Mouse (Mus musculus): ENCODE data around the gene Gm10972. TPM values are rescaled to one million over a fixed set of nuclear protein-coding genes. Genes with fewer than 3 reads are reported as not detected.
"Not testable (repeated sequence)": the region's sequence is repeated elsewhere in the genome, so short reads cannot be mapped to it uniquely, and the experiment has no call there.

Gm10972 gene
- polyA plus RNA-seq, 1 experiment from 2014 or later: not detected

GRCm38 (mm10) chr3:94622550-94622949 lies 20.4 kb upstream of the Gm10972 start:
- Histone ChIP-seq H3K9ac (no peak overlapping the region), H3K9me3 (no peaks in the 10 kb centered on the region), H3K36me3 (replicated peaks) (no peaks in the 10 kb centered on the region; the same call in 1 of the 2 replicates), H3K4me1 (no peaks in the 10 kb centered on the region), H3K27ac (no peak overlapping the region), H3K4me3 (replicated peaks) (no peak overlapping the region), H3K27me3 (no peaks in the 10 kb centered on the region), H3K4me2 (no peak overlapping the region)
- 92% methylated on average over 10 of the region's 10 CpGs for WGBS
- ATAC-seq (ENCODE audit: low FRiP score): no peak

- 94% methylated on average over 4 of the region's 4 CpGs for WGBS
- H3K9ac ChIP-seq: no peak overlapping the region
- H3K36me3 ChIP-seq (replicated peaks): no peaks in the 10 kb centered on the region; the same call in 1 of the 2 replicates
- no peaks in the 10 kb centered on the region for H3K27me3 ChIP-seq
- H3K4me1 ChIP-seq: no peaks in the 10 kb centered on the region
- no peak overlapping the region for H3K4me2 ChIP-seq
- no peak overlapping the region for H3K27ac ChIP-seq
- H3K9me3 ChIP-seq: no peaks in the 10 kb centered on the region
- ATAC-seq (ENCODE audit: low FRiP score): no peak
- H3K4me3 ChIP-seq (replicated peaks): no peak overlapping the region
These were observed 18.6 kb upstream of the Gm10972 start for GRCm38 (mm10) chr3:94624281-94624680.

GRCm38 (mm10) chr3:94628712-94629111 lies 14.2 kb upstream of the Gm10972 start:
- Histone ChIP-seq H3K9me3 (no peaks in the 10 kb centered on the region), H3K36me3 (replicated peaks) (no peaks in the 10 kb centered on the region), H3K27me3 (no peaks in the 10 kb centered on the region), H3K4me1 (no peaks in the 10 kb centered on the region), H3K27ac (no peak overlapping the region), H3K4me3 (replicated peaks) (no peak overlapping the region), H3K9ac (no peak overlapping the region), H3K4me2 (no peak overlapping the region)
- WGBS: 91% methylated on average over 5 of the region's 5 CpGs
- ATAC-seq (ENCODE audit: low FRiP score): no peak

GRCm38 (mm10) chr3:94629876-94630275 lies 13.0 kb upstream of the Gm10972 start:
- ATAC-seq (ENCODE audit: low FRiP score): no peak
- Histone ChIP-seq H3K4me3 (replicated peaks) (no peak overlapping the region), H3K9me3 (no peaks in the 10 kb centered on the region), H3K9ac (no peak overlapping the region), H3K27ac (no peak overlapping the region), H3K27me3 (no peaks in the 10 kb centered on the region), H3K36me3 (replicated peaks) (no peaks in the 10 kb centered on the region), H3K4me2 (no peak overlapping the region), H3K4me1 (no peaks in the 10 kb centered on the region)
- WGBS: 87% methylated on average over 3 of the region's 3 CpGs

- WGBS: 34% methylated on average over 6 of the region's 6 CpGs
- Histone ChIP-seq H3K27me3 (no peaks in the 10 kb centered on the region), H3K4me1 (peaks cover 12% of the 10 kb centered on the region), H3K27ac (no peak overlapping the region), H3K4me2 (no peak overlapping the region), H3K9me3 (no peaks in the 10 kb centered on the region), H3K4me3 (replicated peaks) (no peak overlapping the region), H3K9ac (no peak overlapping the region), H3K36me3 (replicated peaks) (no peaks in the 10 kb centered on the region)
- ATAC-seq (ENCODE audit: low FRiP score): peak; percentile 36; the same call in 1 of the 2 replicates
These were observed 6.1 kb downstream of the Gm10972 start for GRCm38 (mm10) chr3:94648755-94649590.

- Histone ChIP-seq H3K4me2 (no peak overlapping the region), H3K4me1 (peaks cover 12% of the 10 kb centered on the region), H3K9me3 (no peaks in the 10 kb centered on the region), H3K9ac (no peak overlapping the region), H3K4me3 (replicated peaks) (no peak overlapping the region), H3K27ac (no peak overlapping the region), H3K27me3 (no peaks in the 10 kb centered on the region), H3K36me3 (replicated peaks) (no peaks in the 10 kb centered on the region)
- no peak for ATAC-seq (ENCODE audit: low FRiP score)
- 90% methylated on average over 7 of the region's 7 CpGs for WGBS
These were observed 7.5 kb downstream of the Gm10972 start for GRCm38 (mm10) chr3:94650409-94650808.

- H3K27ac ChIP-seq; H3K9me3 ChIP-seq; H3K27me3 ChIP-seq; H3K36me3 ChIP-seq (replicated peaks); H3K4me1 ChIP-seq; H3K9ac ChIP-seq; H3K4me3 ChIP-seq (replicated peaks); ATAC-seq (ENCODE audit: low FRiP score); H3K4me2 ChIP-seq: not testable (repeated sequence)
- 77% methylated on average over 1 of the region's 1 CpGs for WGBS
These were observed 11.1 kb downstream of the Gm10972 start for GRCm38 (mm10) chr3:94653967-94654366.

- not testable (repeated sequence) for H3K27ac ChIP-seq; H3K36me3 ChIP-seq (replicated peaks); H3K4me1 ChIP-seq; H3K9ac ChIP-seq; H3K9me3 ChIP-seq
- Histone ChIP-seq H3K4me2 (peak overlapping the region; percentile 59), H3K27me3 (peaks cover 16% of the 10 kb centered on the region), H3K4me3 (replicated peaks) (peak overlapping the region; percentile 37)
- ATAC-seq (ENCODE audit: low FRiP score): peak; percentile 67
- WGBS: 3% methylated on average over 24 of the region's 47 CpGs
These were observed 15.2 kb downstream of the Gm10972 start for GRCm38 (mm10) chr3:94657852-94658739.

GRCm38 (mm10) chr3:94658740-94659095 lies 15.8 kb downstream of the Gm10972 start, which contains the start of gene Tuft1:
Gene Tuft1 (minus strand): TSS chr3:94658872.
- Histone ChIP-seq H3K4me3 (replicated peaks) (peak within 1 kb of the TSS; percentile 37), H3K27me3 (peaks cover 16% of the 10 kb centered on the region), H3K4me2 (peak within 1 kb of the TSS; percentile 59)
- WGBS: 0% methylated on average over 22 of the region's 33 CpGs
- not testable (repeated sequence) for H3K27ac ChIP-seq; H3K9ac ChIP-seq; H3K9me3 ChIP-seq; H3K4me1 ChIP-seq; H3K36me3 ChIP-seq (replicated peaks)
- ATAC-seq (ENCODE audit: low FRiP score): peak; percentile 94

- ATAC-seq (ENCODE audit: low FRiP score): peak; percentile 49; the same call in 1 of the 2 replicates
- H3K9me3 ChIP-seq; H3K27ac ChIP-seq; H3K36me3 ChIP-seq (replicated peaks); H3K9ac ChIP-seq; H3K4me1 ChIP-seq; H3K4me3 ChIP-seq (replicated peaks): not testable (repeated sequence)
- H3K4me2 ChIP-seq: peak overlapping the region; percentile 17; the same call in 1 of the 2 replicates
- WGBS: 26% methylated on average over 8 of the region's 10 CpGs
- H3K27me3 ChIP-seq: peaks cover 16% of the 10 kb centered on the region
These were observed 16.3 kb downstream of the Gm10972 start for GRCm38 (mm10) chr3:94659142-94659748.

GRCm38 (mm10) chr3:94660841-94661240 lies 17.9 kb downstream of the Gm10972 start:
- not testable (repeated sequence) for H3K4me2 ChIP-seq; H3K27ac ChIP-seq; H3K36me3 ChIP-seq (replicated peaks); ATAC-seq (ENCODE audit: low FRiP score); H3K4me3 ChIP-seq (replicated peaks); H3K4me1 ChIP-seq; H3K9ac ChIP-seq; H3K9me3 ChIP-seq
- H3K27me3 ChIP-seq: peaks cover 16% of the 10 kb centered on the region
- WGBS: 91% methylated on average over 2 of the region's 2 CpGs

All from forebrain, embryonic 12.5 days (tissue).